Mouse (Mus musculus): ENCODE measurements around the gene Dync2li1. TPM values are rescaled to one million over a fixed set of nuclear protein-coding genes. Genes with fewer than 3 reads are reported as not detected.
A peak's percentile ranks its signal among the peaks of the same experiment; 100 is the strongest.

Dync2li1 gene
- 11.9 and 12.2 TPM in 2 replicates for polyA plus RNA-seq (2015; fragmentation: Nextera tagmentation; extraction: Ambion mirVana)

GRCm38 (mm10) chr17:84626276-84626856 is at the start of gene Dync2li1:
Dync2li1 (plus strand) TSS chr17:84626496.
- H3K27me3 ChIP-seq (replicated peaks): no peaks in the 10 kb centered on the region
- H3K4me2 ChIP-seq: peak within 1 kb of the TSS; percentile 76
- H3K9ac ChIP-seq: peak within 1 kb of the TSS; percentile 79
- no peak within 1 kb of the TSS for H3K27ac ChIP-seq (replicated peaks)
- peak within 1 kb of the TSS; percentile 67 for H3K4me3 ChIP-seq
- peak; percentile 80 for ATAC-seq (ENCODE audit: extremely low read depth, insufficient number of reproducible peaks, low FRiP score, low TSS enrichment)
- no peaks in the 10 kb centered on the region for H3K9me3 ChIP-seq
- under 1% methylated on average over 25 of the region's 25 CpGs for WGBS
- H3K4me1 ChIP-seq: 0 out of 2 replicates have a peak, but pooled peaks cover 5% of the 10 kb centered on the region
- no peaks in the 10 kb centered on the region for H3K36me3 ChIP-seq

- H3K9me3 ChIP-seq: no peaks in the 10 kb centered on the region
- no peak overlapping the region for H3K4me2 ChIP-seq
- H3K9ac ChIP-seq: no peak overlapping the region
- no peak for ATAC-seq (ENCODE audit: extremely low read depth, insufficient number of reproducible peaks, low FRiP score, low TSS enrichment)
- no peak overlapping the region for H3K27ac ChIP-seq (replicated peaks)
- H3K4me3 ChIP-seq: no peak overlapping the region
- no peaks in the 10 kb centered on the region for H3K27me3 ChIP-seq (replicated peaks)
- H3K36me3 ChIP-seq: peaks cover 3% of the 10 kb centered on the region; the same call in 1 of the 2 replicates
- no peaks in the 10 kb centered on the region; the same call in 1 of the 2 replicates for H3K4me1 ChIP-seq
- 77% methylated on average over 16 of the region's 16 CpGs for WGBS
These were observed 49.5 kb upstream of the Dync2li1 start for GRCm38 (mm10) chr17:84576621-84577293.

GRCm38 (mm10) chr17:84579249-84579648 is 47.0 kb upstream of the Dync2li1 start:
- WGBS: 57% methylated on average over 8 of the region's 8 CpGs
- ATAC-seq (ENCODE audit: extremely low read depth, insufficient number of reproducible peaks, low FRiP score, low TSS enrichment): no peak
- no peaks in the 10 kb centered on the region; the same call in 1 of the 2 replicates for H3K4me1 ChIP-seq
- H3K4me2 ChIP-seq: no peak overlapping the region
- H3K27me3 ChIP-seq (replicated peaks): no peaks in the 10 kb centered on the region
- H3K9me3 ChIP-seq: no peaks in the 10 kb centered on the region
- no peak overlapping the region for H3K4me3 ChIP-seq
- H3K9ac ChIP-seq: no peak overlapping the region
- no peak overlapping the region for H3K27ac ChIP-seq (replicated peaks)
- H3K36me3 ChIP-seq: peaks cover 3% of the 10 kb centered on the region; the same call in 1 of the 2 replicates

- Histone ChIP-seq H3K27me3 (replicated peaks) (no peaks in the 10 kb centered on the region), H3K4me2 (no peak overlapping the region), H3K4me3 (no peak overlapping the region), H3K4me1 (no peaks in the 10 kb centered on the region; the same call in 1 of the 2 replicates), H3K9ac (no peak overlapping the region), H3K27ac (replicated peaks) (no peak overlapping the region), H3K9me3 (no peaks in the 10 kb centered on the region), H3K36me3 (peaks cover 3% of the 10 kb centered on the region; the same call in 1 of the 2 replicates)
- WGBS: 81% methylated on average over 10 of the region's 10 CpGs
- no peak for ATAC-seq (ENCODE audit: extremely low read depth, insufficient number of reproducible peaks, low FRiP score, low TSS enrichment)
These were observed 46.5 kb upstream of the Dync2li1 start for GRCm38 (mm10) chr17:84579817-84580216.

GRCm38 (mm10) chr17:84580821-84581220 is 45.5 kb upstream of the Dync2li1 start:
- H3K9me3 ChIP-seq: no peaks in the 10 kb centered on the region
- no peak overlapping the region for H3K4me2 ChIP-seq
- no peaks in the 10 kb centered on the region for H3K27me3 ChIP-seq (replicated peaks)
- peaks cover 3% of the 10 kb centered on the region; the same call in 1 of the 2 replicates for H3K36me3 ChIP-seq
- no peak overlapping the region for H3K27ac ChIP-seq (replicated peaks)
- H3K4me1 ChIP-seq: no peaks in the 10 kb centered on the region; the same call in 1 of the 2 replicates
- no peak overlapping the region for H3K9ac ChIP-seq
- ATAC-seq (ENCODE audit: extremely low read depth, insufficient number of reproducible peaks, low FRiP score, low TSS enrichment): no peak
- WGBS: 53% methylated on average over 8 of the region's 8 CpGs
- no peak overlapping the region for H3K4me3 ChIP-seq

- H3K4me2 ChIP-seq: no peak overlapping the region
- no peak overlapping the region for H3K9ac ChIP-seq
- ATAC-seq (ENCODE audit: extremely low read depth, insufficient number of reproducible peaks, low FRiP score, low TSS enrichment): no peak
- H3K27me3 ChIP-seq (replicated peaks): no peaks in the 10 kb centered on the region
- no peaks in the 10 kb centered on the region; the same call in 1 of the 2 replicates for H3K4me1 ChIP-seq
- no peak overlapping the region for H3K27ac ChIP-seq (replicated peaks)
- 75% methylated on average over 8 of the region's 8 CpGs for WGBS
- no peak overlapping the region for H3K4me3 ChIP-seq
- H3K36me3 ChIP-seq: peaks cover 2% of the 10 kb centered on the region; the same call in 1 of the 2 replicates
- no peaks in the 10 kb centered on the region for H3K9me3 ChIP-seq
These were observed 44.4 kb upstream of the Dync2li1 start for GRCm38 (mm10) chr17:84581740-84582414.

- 74% methylated on average over 9 of the region's 9 CpGs for WGBS
- H3K4me2 ChIP-seq: no peak overlapping the region
- no peak overlapping the region for H3K4me3 ChIP-seq
- ATAC-seq (ENCODE audit: extremely low read depth, insufficient number of reproducible peaks, low FRiP score, low TSS enrichment): no peak
- H3K9ac ChIP-seq: no peak overlapping the region
- H3K36me3 ChIP-seq: no peaks in the 10 kb centered on the region
- no peaks in the 10 kb centered on the region for H3K9me3 ChIP-seq
- no peaks in the 10 kb centered on the region; the same call in 1 of the 2 replicates for H3K4me1 ChIP-seq
- H3K27me3 ChIP-seq (replicated peaks): no peaks in the 10 kb centered on the region
- H3K27ac ChIP-seq (replicated peaks): no peak overlapping the region
These were observed 42.2 kb upstream of the Dync2li1 start for GRCm38 (mm10) chr17:84584107-84584506.

GRCm38 (mm10) chr17:84585104-84585503 is 41.2 kb upstream of the Dync2li1 start:
- Histone ChIP-seq H3K9me3 (no peaks in the 10 kb centered on the region), H3K36me3 (no peaks in the 10 kb centered on the region), H3K4me2 (no peak overlapping the region), H3K27ac (replicated peaks) (no peak overlapping the region), H3K9ac (no peak overlapping the region), H3K4me1 (no peaks in the 10 kb centered on the region), H3K4me3 (no peak overlapping the region), H3K27me3 (replicated peaks) (no peaks in the 10 kb centered on the region)
- whole genome bisulfite sequencing: 67% methylated on average over 8 of the region's 8 CpGs
- ATAC-seq (ENCODE audit: extremely low read depth, insufficient number of reproducible peaks, low FRiP score, low TSS enrichment): no peak

GRCm38 (mm10) chr17:84590065-84590464 is 36.2 kb upstream of the Dync2li1 start:
- WGBS: 84% methylated on average over 7 of the region's 7 CpGs
- no peak for ATAC-seq (ENCODE audit: extremely low read depth, insufficient number of reproducible peaks, low FRiP score, low TSS enrichment)
- no peaks in the 10 kb centered on the region for H3K4me1 ChIP-seq

GRCm38 (mm10) chr17:84591431-84592150 is 34.7 kb upstream of the Dync2li1 start:
- Histone ChIP-seq H3K27ac (replicated peaks) (no peak overlapping the region), H3K4me3 (no peak overlapping the region), H3K9me3 (no peaks in the 10 kb centered on the region), H3K4me2 (no peak overlapping the region), H3K9ac (no peak overlapping the region), H3K36me3 (peaks cover 19% of the 10 kb centered on the region), H3K4me1 (0 out of 2 replicates have a peak, but pooled peaks cover 3% of the 10 kb centered on the region), H3K27me3 (replicated peaks) (no peaks in the 10 kb centered on the region)
- 85% methylated on average over 16 of the region's 16 CpGs for WGBS
- ATAC-seq (ENCODE audit: extremely low read depth, insufficient number of reproducible peaks, low FRiP score, low TSS enrichment): no peak

More at GRCm38 (mm10) chr17:84590065-84590464, 36.2 kb upstream of the Dync2li1 start:
- Histone ChIP-seq H3K36me3 (peaks cover 19% of the 10 kb centered on the region), H3K4me2 (no peak overlapping the region), H3K9ac (no peak overlapping the region), H3K27me3 (replicated peaks) (no peaks in the 10 kb centered on the region), H3K27ac (replicated peaks) (no peak overlapping the region), H3K4me3 (no peak overlapping the region), H3K9me3 (no peaks in the 10 kb centered on the region)

GRCm38 (mm10) chr17:84596015-84596441 is 30.3 kb upstream of the Dync2li1 start:
- H3K36me3 ChIP-seq: peaks cover 19% of the 10 kb centered on the region
- H3K4me3 ChIP-seq: no peak overlapping the region
- no peak overlapping the region for H3K4me2 ChIP-seq
- no peaks in the 10 kb centered on the region for H3K27me3 ChIP-seq (replicated peaks)
- no peaks in the 10 kb centered on the region for H3K9me3 ChIP-seq
- WGBS: 40% methylated on average over 10 of the region's 10 CpGs
- 0 out of 2 replicates have a peak, but pooled peaks cover 3% of the 10 kb centered on the region for H3K4me1 ChIP-seq
- no peak for ATAC-seq (ENCODE audit: extremely low read depth, insufficient number of reproducible peaks, low FRiP score, low TSS enrichment)
- H3K9ac ChIP-seq: no peak overlapping the region
- H3K27ac ChIP-seq (replicated peaks): no peak overlapping the region
